Mouse (Mus musculus) lung, embryonic 14.5 days (tissue): ENCODE measurements around the gene Cmtm2b. TPM values are rescaled to one million over a fixed set of nuclear protein-coding genes. Genes with fewer than 3 reads are reported as not detected.

ENCODE experiments used
- ATAC-seq: fragments of 200-750 bp; cut with Nextera tagmentation; 2 replicates; pipeline ENCODE4 v1.8.0; 2017; ENCODE audit warnings: mild to moderate bottlenecking, moderate TSS enrichment, moderate library complexity; ENCODE audit not compliant: insufficient read depth
- DNase-seq: peaks from one replicate; pipeline ENCODE4 v3.0.0-alpha.2; 2015
- H3K27ac ChIP-seq: fragments of 300-500 bp; sonication (generic); 2 replicates; pipeline ENCODE4 v1.5.1; 2014; ENCODE audit warnings: low read depth, mild to moderate bottlenecking, moderate library complexity
- H3K27me3 ChIP-seq: fragments of 300-500 bp; sonication (generic); 2 replicates; pipeline ENCODE4 v1.6.1; 2014; ENCODE audit warnings: low read length, control low read depth; ENCODE audit not compliant: insufficient read depth
- H3K36me3 ChIP-seq: fragments of 300-500 bp; sonication (generic); 2 replicates; pipeline ENCODE4 v1.6.1; 2014; ENCODE audit warnings: control low read depth; ENCODE audit not compliant: insufficient read depth
- H3K4me1 ChIP-seq: fragments of 300-500 bp; sonication (generic); 2 replicates; pipeline ENCODE4 v1.6.1; 2014; ENCODE audit warnings: antibody characterized with exemption, control low read depth; ENCODE audit not compliant: insufficient read depth
- H3K4me2 ChIP-seq: fragments of 300-500 bp; sonication (generic); 2 replicates; pipeline ENCODE4 v1.6.1; 2014; ENCODE audit warnings: mild to moderate bottlenecking
- H3K4me3 ChIP-seq: fragments of 300-500 bp; sonication (generic); 2 replicates; pipeline ENCODE4 v1.5.1; 2014; ENCODE audit warnings: low read depth, low read length
- H3K9ac ChIP-seq: fragments of 300-500 bp; sonication (generic); 2 replicates; pipeline ENCODE4 v1.6.1; 2014
- H3K9me3 ChIP-seq: fragments of 300-500 bp; sonication (generic); 2 replicates; pipeline ENCODE4 v1.6.1; 2016; ENCODE audit warnings: low read depth, low read length, control low read depth
- CTCF ChIP-seq: IDR thresholded peaks from 2 replicates; pipeline ENCODE4 v1.5.1; 2016; ENCODE audit warnings: antibody characterized with exemption, low read depth
- WGBS: fragments of 180-500 bp; shearing (Covaris S2); extraction: QIAGEN DNeasy Blood & Tissue Kit; methylation state at CpG from one replicate; pipeline ENCODE4 v1.1.7; 2014; 5-methylcytosine and 5-hydroxymethylcytosine counted together
- polyA plus RNA-seq: library from polyadenylated mRNA; unstranded; fragments of >200 nt; fragmentation: Nextera tagmentation; extraction: Ambion mirVana; gene quantifications from 2 replicates; pipeline ENCODE4 v1.2.1, GENCODE M21; 2014

Cmtm2b gene
- polyA plus RNA-seq, 1 experiment from 2014 or later: not detected

GRCm38 (mm10) chr8:104344622-104345021 is 22.6 kb downstream of the Cmtm2b start:
- ATAC-seq: no peak
- DNase-seq: no peak
- Histone ChIP-seq H3K4me2 (no peak overlapping the region), H3K27ac (no peak overlapping the region), H3K9ac (no peak overlapping the region), H3K4me1 (no peaks in the 10 kb centered on the region), H3K27me3 (no peaks in the 10 kb centered on the region), H3K9me3 (no peaks in the 10 kb centered on the region), H3K36me3 (peaks cover 45% of the 10 kb centered on the region), H3K4me3 (no peak overlapping the region)
- WGBS: 88% methylated on average over 5 of the region's 5 CpGs
- TF ChIP-seq CTCF: no peak

GRCm38 (mm10) chr8:104346706-104347105 is 24.7 kb downstream of the Cmtm2b start:
- no peak overlapping the region for H3K27ac ChIP-seq
- H3K4me3 ChIP-seq: no peak overlapping the region
- no peak for ATAC-seq
- no peak overlapping the region for H3K9ac ChIP-seq
- WGBS: 54% methylated on average over 12 of the region's 12 CpGs
- no peaks in the 10 kb centered on the region for H3K9me3 ChIP-seq
- DNase-seq: no peak
- H3K27me3 ChIP-seq: no peaks in the 10 kb centered on the region
- no peaks in the 10 kb centered on the region for H3K4me1 ChIP-seq
- no peak for TF ChIP-seq CTCF
- H3K36me3 ChIP-seq: peaks cover 45% of the 10 kb centered on the region
- no peak overlapping the region for H3K4me2 ChIP-seq

GRCm38 (mm10) chr8:104348971-104349370 is 26.9 kb downstream of the Cmtm2b start:
- no peaks in the 10 kb centered on the region for H3K4me1 ChIP-seq
- no peaks in the 10 kb centered on the region for H3K27me3 ChIP-seq
- no peak overlapping the region for H3K9ac ChIP-seq
- no peak overlapping the region for H3K4me2 ChIP-seq
- H3K4me3 ChIP-seq: no peak overlapping the region
- H3K27ac ChIP-seq: no peak overlapping the region; the same call in 1 of the 2 replicates
- ATAC-seq (peak; percentile 39; the same call in 1 of the 2 replicates), DNase-seq (no peak)
- H3K36me3 ChIP-seq: peaks cover 41% of the 10 kb centered on the region
- no peak for TF ChIP-seq CTCF
- WGBS: 70% methylated on average over 5 of the region's 5 CpGs
- H3K9me3 ChIP-seq: no peaks in the 10 kb centered on the region

GRCm38 (mm10) chr8:104350047-104350446 is 28.0 kb downstream of the Cmtm2b start:
- no peaks in the 10 kb centered on the region for H3K4me1 ChIP-seq
- 71% methylated on average over 13 of the region's 13 CpGs for WGBS
- H3K9ac ChIP-seq: no peak overlapping the region
- H3K4me3 ChIP-seq: no peak overlapping the region
- H3K27ac ChIP-seq: no peak overlapping the region
- no peak for ATAC-seq
- no peak overlapping the region for H3K4me2 ChIP-seq
- no peaks in the 10 kb centered on the region for H3K27me3 ChIP-seq
- H3K36me3 ChIP-seq: peaks cover 41% of the 10 kb centered on the region
- H3K9me3 ChIP-seq: no peaks in the 10 kb centered on the region
- no peak for DNase-seq
- TF ChIP-seq CTCF: no peak

- no peak for ATAC-seq
- H3K36me3 ChIP-seq: peaks cover 21% of the 10 kb centered on the region; the same call in 1 of the 2 replicates
- no peak for DNase-seq
- no peak overlapping the region for H3K4me2 ChIP-seq
- H3K9ac ChIP-seq: no peak overlapping the region
- no peak overlapping the region for H3K27ac ChIP-seq
- H3K9me3 ChIP-seq: no peaks in the 10 kb centered on the region
- no peaks in the 10 kb centered on the region for H3K27me3 ChIP-seq
- TF ChIP-seq CTCF: peak; percentile 43
- H3K4me1 ChIP-seq: no peaks in the 10 kb centered on the region
- no peak overlapping the region for H3K4me3 ChIP-seq
- WGBS: 63% methylated on average over 5 of the region's 5 CpGs
These were observed 31.2 kb downstream of the Cmtm2b start for GRCm38 (mm10) chr8:104353186-104353585.

GRCm38 (mm10) chr8:104354504-104354903 is 32.5 kb downstream of the Cmtm2b start:
- DNase-seq (no peak), ATAC-seq (no peak)
- Histone ChIP-seq H3K9ac (no peak overlapping the region), H3K36me3 (peaks cover 21% of the 10 kb centered on the region; the same call in 1 of the 2 replicates), H3K4me2 (no peak overlapping the region), H3K4me3 (no peak overlapping the region), H3K4me1 (no peaks in the 10 kb centered on the region), H3K27ac (no peak overlapping the region), H3K9me3 (no peaks in the 10 kb centered on the region), H3K27me3 (no peaks in the 10 kb centered on the region)
- TF ChIP-seq CTCF: no peak
- 90% methylated on average over 10 of the region's 10 CpGs for WGBS

- H3K27ac ChIP-seq: no peak overlapping the region
- no peaks in the 10 kb centered on the region for H3K9me3 ChIP-seq
- H3K4me1 ChIP-seq: no peaks in the 10 kb centered on the region
- H3K27me3 ChIP-seq: no peaks in the 10 kb centered on the region
- no peak overlapping the region for H3K9ac ChIP-seq
- H3K4me2 ChIP-seq: no peak overlapping the region
- H3K4me3 ChIP-seq: no peak overlapping the region
- TF ChIP-seq CTCF: no peak
- DNase-seq (no peak), ATAC-seq (no peak)
- 90% methylated on average over 3 of the region's 3 CpGs for WGBS
- H3K36me3 ChIP-seq: peaks cover 22% of the 10 kb centered on the region; the same call in 1 of the 2 replicates
These were observed 36.6 kb downstream of the Cmtm2b start for GRCm38 (mm10) chr8:104358637-104359036.
